Mouse (Mus musculus): ENCODE results near the gene Pif1. TPM values are rescaled to one million over a fixed set of nuclear protein-coding genes. Genes with fewer than 3 reads are reported as not detected.
A peak's percentile ranks its signal among the peaks of the same experiment; 100 is the strongest.

Pif1 gene
- polyA plus RNA-seq, 1 experiment from 2014 or later = 18.4 TPM

GRCm38 (mm10) chr9:65611969-65612486 lies 25.1 kb downstream of the Pif1 start:
- H3K4me3 ChIP-seq (ENCODE audit: low read depth, low read length) = no peak overlapping the region
- no peak for DNase-seq
- H3K27ac ChIP-seq (ENCODE audit: low read depth) = no peak overlapping the region
- H3K9me3 ChIP-seq (ENCODE audit: low read depth, low read length) = no peaks in the 10 kb centered on the region
- no peaks in the 10 kb centered on the region for H3K36me3 ChIP-seq (ENCODE audit: insufficient read depth)
- H3K27me3 ChIP-seq (ENCODE audit: insufficient read depth, low read length) = no peaks in the 10 kb centered on the region
- H3K4me1 ChIP-seq (ENCODE audit: insufficient read depth) = no peaks in the 10 kb centered on the region
- no peak for ATAC-seq (ENCODE audit: insufficient read depth)
- TF ChIP-seq CTCF (IDR thresholded peaks at IDR 0.05; ENCODE audit: low read depth) = no peak
- no peak overlapping the region for H3K4me2 ChIP-seq
- 48% methylated on average over 5 of the region's 5 CpGs for WGBS
- H3K9ac ChIP-seq = no peak overlapping the region

DNA sequence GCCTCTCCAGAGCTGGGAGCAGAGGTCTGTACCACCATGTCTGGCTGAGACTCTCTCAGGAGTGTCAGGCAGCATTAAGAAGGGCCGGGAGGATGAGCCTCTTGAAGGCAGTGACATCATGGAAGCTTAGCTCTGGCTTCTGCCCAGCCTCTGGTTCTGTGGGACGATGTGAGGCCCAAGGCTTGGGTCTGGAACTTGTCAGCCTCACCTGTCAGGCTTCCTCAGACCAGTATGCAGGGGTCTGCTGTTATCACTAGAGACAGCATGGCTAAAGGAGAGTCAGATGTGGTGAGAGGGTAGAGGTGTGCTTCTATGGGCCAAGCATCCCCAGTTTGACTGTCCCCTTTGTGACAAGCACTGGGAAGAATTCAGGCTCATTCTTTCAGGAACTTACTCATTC lies 26.1 kb downstream of the Pif1 start:
- no peak overlapping the region for H3K4me2 ChIP-seq
- TF ChIP-seq CTCF (IDR thresholded peaks at IDR 0.05; ENCODE audit: low read depth) = no peak
- H3K9me3 ChIP-seq (ENCODE audit: low read depth, low read length) = no peaks in the 10 kb centered on the region
- H3K4me1 ChIP-seq (ENCODE audit: insufficient read depth) = no peaks in the 10 kb centered on the region
- peak; percentile 31 for DNase-seq
- no peak overlapping the region for H3K9ac ChIP-seq
- ATAC-seq (ENCODE audit: insufficient read depth) = no peak
- H3K27me3 ChIP-seq (ENCODE audit: insufficient read depth, low read length) = no peaks in the 10 kb centered on the region
- WGBS = 22% methylated on average over 2 of the region's 2 CpGs
- H3K27ac ChIP-seq (ENCODE audit: low read depth) = no peak overlapping the region
- H3K36me3 ChIP-seq (ENCODE audit: insufficient read depth) = no peaks in the 10 kb centered on the region
- no peak overlapping the region for H3K4me3 ChIP-seq (ENCODE audit: low read depth, low read length)

DNA sequence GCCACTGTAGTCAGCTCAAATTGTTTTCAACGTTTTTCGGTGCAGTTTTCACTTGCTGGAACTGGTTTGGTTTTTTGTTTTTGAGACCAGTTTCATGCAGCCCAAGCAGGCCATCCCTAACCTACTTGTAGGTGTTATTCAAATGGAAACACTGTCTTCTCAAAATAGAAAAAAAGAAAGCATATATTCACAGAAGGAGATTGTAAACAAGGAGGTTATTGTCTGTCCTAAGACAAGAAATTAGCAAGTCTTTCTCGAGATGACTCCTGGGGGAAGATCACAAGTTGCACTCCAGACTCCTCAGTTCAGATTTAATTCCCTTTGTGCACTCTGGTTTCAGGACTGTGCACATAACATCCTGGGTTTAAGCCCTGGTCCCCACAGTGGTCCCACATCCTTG lies 32.4 kb downstream of the Pif1 start:
- no peak overlapping the region for H3K4me3 ChIP-seq (ENCODE audit: low read depth, low read length)
- WGBS = 59% methylated on average over 3 of the region's 3 CpGs
- ATAC-seq (ENCODE audit: insufficient read depth) (no peak), DNase-seq (no peak)
- H3K27me3 ChIP-seq (ENCODE audit: insufficient read depth, low read length) = no peaks in the 10 kb centered on the region
- no peaks in the 10 kb centered on the region for H3K9me3 ChIP-seq (ENCODE audit: low read depth, low read length)
- no peaks in the 10 kb centered on the region for H3K4me1 ChIP-seq (ENCODE audit: insufficient read depth)
- H3K27ac ChIP-seq (ENCODE audit: low read depth) = no peak overlapping the region
- no peak overlapping the region for H3K4me2 ChIP-seq
- no peak overlapping the region for H3K9ac ChIP-seq
- no peaks in the 10 kb centered on the region for H3K36me3 ChIP-seq (ENCODE audit: insufficient read depth)
- no peak for TF ChIP-seq CTCF (IDR thresholded peaks at IDR 0.05; ENCODE audit: low read depth)

- no peak for ATAC-seq (ENCODE audit: insufficient read depth)
- Histone ChIP-seq H3K36me3 (ENCODE audit: insufficient read depth) (no peaks in the 10 kb centered on the region), H3K4me2 (no peak overlapping the region), H3K9ac (no peak overlapping the region), H3K4me1 (ENCODE audit: insufficient read depth) (no peaks in the 10 kb centered on the region), H3K9me3 (ENCODE audit: low read depth, low read length) (no peaks in the 10 kb centered on the region), H3K27me3 (ENCODE audit: insufficient read depth, low read length) (no peaks in the 10 kb centered on the region), H3K27ac (ENCODE audit: low read depth) (no peak overlapping the region), H3K4me3 (ENCODE audit: low read depth, low read length) (no peak overlapping the region)
- TF ChIP-seq CTCF (IDR thresholded peaks at IDR 0.05; ENCODE audit: low read depth) = no peak
- 85% methylated on average over 4 of the region's 4 CpGs for WGBS
- DNase-seq = no peak
Measured at GRCm38 (mm10) chr9:65621196-65621595, 34.2 kb downstream of the Pif1 start.

- WGBS = 72% methylated on average over 2 of the region's 2 CpGs
- no peak overlapping the region for H3K4me3 ChIP-seq (ENCODE audit: low read depth, low read length)
- ATAC-seq (ENCODE audit: insufficient read depth) = no peak
- no peaks in the 10 kb centered on the region for H3K4me1 ChIP-seq (ENCODE audit: insufficient read depth)
- no peak for DNase-seq
- no peaks in the 10 kb centered on the region for H3K36me3 ChIP-seq (ENCODE audit: insufficient read depth)
- H3K4me2 ChIP-seq = no peak overlapping the region
- H3K9me3 ChIP-seq (ENCODE audit: low read depth, low read length) = no peaks in the 10 kb centered on the region
- TF ChIP-seq CTCF (IDR thresholded peaks at IDR 0.05; ENCODE audit: low read depth) = no peak
- H3K9ac ChIP-seq = no peak overlapping the region
- H3K27ac ChIP-seq (ENCODE audit: low read depth) = no peak overlapping the region
- no peaks in the 10 kb centered on the region for H3K27me3 ChIP-seq (ENCODE audit: insufficient read depth, low read length)
Measured at GRCm38 (mm10) chr9:65621666-65622065, 34.7 kb downstream of the Pif1 start.

- DNase-seq (no peak), ATAC-seq (ENCODE audit: insufficient read depth) (no peak)
- no peak overlapping the region for H3K4me3 ChIP-seq (ENCODE audit: low read depth, low read length)
- no peak overlapping the region for H3K27ac ChIP-seq (ENCODE audit: low read depth)
- TF ChIP-seq CTCF (IDR thresholded peaks at IDR 0.05; ENCODE audit: low read depth) = no peak
- no peaks in the 10 kb centered on the region for H3K9me3 ChIP-seq (ENCODE audit: low read depth, low read length)
- H3K9ac ChIP-seq = no peak overlapping the region
- H3K4me2 ChIP-seq = no peak overlapping the region
- H3K27me3 ChIP-seq (ENCODE audit: insufficient read depth, low read length) = peaks cover 1% of the 10 kb centered on the region; the same call in 1 of the 2 replicates
- H3K36me3 ChIP-seq (ENCODE audit: insufficient read depth) = no peaks in the 10 kb centered on the region
- WGBS = 80% methylated on average over 5 of the region's 5 CpGs
- no peaks in the 10 kb centered on the region for H3K4me1 ChIP-seq (ENCODE audit: insufficient read depth)
Measured at GRCm38 (mm10) chr9:65622826-65623225, 35.9 kb downstream of the Pif1 start.

DNA sequence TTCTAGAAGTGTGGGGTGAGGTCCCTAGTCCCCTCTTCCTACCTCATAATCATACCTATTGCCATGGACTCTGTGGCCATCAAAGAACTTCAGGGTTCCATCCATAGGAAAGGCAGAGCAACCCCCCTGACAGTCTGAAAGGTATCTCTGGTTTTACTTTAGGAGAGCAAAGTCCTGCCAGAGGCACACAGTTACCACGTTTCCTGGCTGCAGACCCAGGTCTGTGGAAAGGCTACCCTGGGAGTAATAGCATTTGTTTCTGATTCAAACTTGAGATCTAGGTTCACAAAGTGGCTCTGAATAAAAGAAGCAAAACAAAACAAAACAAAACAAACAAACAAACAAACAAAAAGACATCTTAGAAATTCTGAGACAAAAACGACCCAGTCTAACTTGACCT lies 37.3 kb downstream of the Pif1 start:
- no peak for DNase-seq
- H3K27me3 ChIP-seq (ENCODE audit: insufficient read depth, low read length) = peaks cover 12% of the 10 kb centered on the region
- no peaks in the 10 kb centered on the region for H3K4me1 ChIP-seq (ENCODE audit: insufficient read depth)
- no peak for TF ChIP-seq CTCF (IDR thresholded peaks at IDR 0.05; ENCODE audit: low read depth)
- H3K27ac ChIP-seq (ENCODE audit: low read depth) = no peak overlapping the region
- WGBS = 69% methylated on average over 2 of the region's 2 CpGs
- no peaks in the 10 kb centered on the region for H3K36me3 ChIP-seq (ENCODE audit: insufficient read depth)
- no peak for ATAC-seq (ENCODE audit: insufficient read depth)
- H3K9ac ChIP-seq = no peak overlapping the region
- no peaks in the 10 kb centered on the region for H3K9me3 ChIP-seq (ENCODE audit: low read depth, low read length)
- no peak overlapping the region for H3K4me2 ChIP-seq
- no peak overlapping the region for H3K4me3 ChIP-seq (ENCODE audit: low read depth, low read length)

Measured in lung, embryonic 14.5 days (tissue).